Mouse (Mus musculus): ENCODE measurements around the gene H13. TPM values are rescaled to one million over a fixed set of nuclear protein-coding genes. Genes with fewer than 3 reads are reported as not detected.

H13 gene
- 10 to 100 TPM; 84.8 to 88.2 TPM for total RNA-seq (2021)
- long read RNA-seq, experiment 1, full-length matches to known transcripts: 171 of 191 reads
- long read RNA-seq, experiment 1, partial matches to known transcripts: 5 of 191 reads
- long read RNA-seq, experiment 1, other reads (novel, unspliced or antisense): 15 of 191 reads
- long read RNA-seq, experiment 2, full-length matches to known transcripts: 214 of 244 reads
- long read RNA-seq, experiment 2, partial matches to known transcripts: 7 of 244 reads
- long read RNA-seq, experiment 2, other reads (novel, unspliced or antisense): 23 of 244 reads

DNA sequence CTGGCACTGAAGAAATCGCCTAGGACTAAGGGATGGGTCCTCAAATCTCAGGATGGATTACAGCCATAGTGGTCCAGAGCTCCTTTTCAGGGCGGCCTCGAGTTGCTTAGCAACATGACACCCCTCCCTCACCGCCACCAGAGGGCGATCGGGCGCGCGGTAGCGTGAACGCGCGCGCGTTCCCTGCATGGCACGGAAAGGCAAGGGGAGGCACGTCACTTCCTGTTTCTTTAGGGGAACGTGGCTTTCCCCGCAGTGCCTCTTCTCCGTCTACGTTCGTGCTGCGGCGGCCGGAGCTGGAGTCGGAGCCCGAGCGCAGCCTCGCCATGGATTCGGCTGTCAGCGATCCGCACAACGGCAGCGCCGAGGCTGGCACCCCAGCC lies at the start of gene H13:
H13 (plus strand) TSS at position 206 of the 383 bp plus-strand sequence.
- DNase-seq (ENCODE audit: low spot score in 2 of 2): peak; percentile 81 to 89

DNA sequence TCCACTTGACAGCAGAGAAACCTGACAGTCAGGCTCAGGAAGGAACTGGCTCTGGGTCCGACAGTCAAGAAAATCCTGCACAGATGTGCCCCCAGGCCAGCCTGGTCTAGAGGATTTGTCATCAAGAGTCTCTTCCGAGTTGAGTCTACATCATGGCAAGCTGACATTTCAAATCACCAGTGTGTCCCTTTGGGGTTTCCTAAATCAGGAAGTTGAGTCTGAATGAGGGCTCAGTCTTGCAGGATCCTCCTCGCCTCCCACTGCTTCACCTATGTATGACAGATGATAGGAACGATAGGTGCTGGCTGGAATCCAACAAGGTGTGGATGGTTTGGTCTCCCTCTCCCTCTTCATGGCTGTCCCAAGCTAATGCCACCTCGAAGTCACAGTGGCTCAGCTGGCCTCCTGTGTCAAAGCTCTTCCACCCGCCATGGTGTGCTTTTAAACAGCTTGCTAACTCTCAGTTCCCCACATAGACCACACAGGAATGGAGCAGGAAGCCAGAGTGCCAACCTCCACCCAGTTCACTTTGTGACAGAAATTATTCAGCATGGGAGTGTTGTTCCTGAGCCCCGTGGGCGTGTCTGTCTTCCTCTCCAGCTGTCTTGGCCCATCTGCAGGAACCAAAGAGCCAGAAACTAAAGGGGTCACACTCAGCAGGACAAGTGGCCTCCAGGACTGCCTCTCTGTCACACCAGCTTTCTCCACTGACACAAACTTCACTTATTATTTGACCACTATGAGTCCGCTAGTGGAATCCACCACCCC lies 48.7 kb upstream of the H13 start:
- peak in 1 of 2 experiments; percentile 50 for DNase-seq (ENCODE audit: low spot score in 2 of 2)

DNA sequence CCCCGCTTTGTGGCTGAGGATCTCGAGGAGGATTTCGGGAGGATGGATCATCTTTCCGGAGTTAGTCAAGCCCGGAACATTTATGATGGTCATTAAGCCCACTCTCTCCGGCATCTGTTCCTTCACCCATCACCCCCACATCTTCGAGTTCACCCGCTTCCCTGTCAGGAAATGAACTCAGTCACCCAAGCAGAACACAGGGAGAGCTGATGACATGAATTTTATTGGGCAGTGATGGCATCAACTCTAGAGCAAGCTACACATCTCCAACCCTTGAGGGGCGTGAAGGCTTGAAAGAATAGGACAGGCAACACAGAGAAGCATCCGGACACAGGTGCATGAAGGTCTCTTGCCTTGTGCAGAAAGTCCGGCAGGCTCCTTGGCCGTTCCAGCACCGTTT lies 47.1 kb upstream of the H13 start:
- DNase-seq (ENCODE audit: low spot score in 2 of 2): no peak

DNA sequence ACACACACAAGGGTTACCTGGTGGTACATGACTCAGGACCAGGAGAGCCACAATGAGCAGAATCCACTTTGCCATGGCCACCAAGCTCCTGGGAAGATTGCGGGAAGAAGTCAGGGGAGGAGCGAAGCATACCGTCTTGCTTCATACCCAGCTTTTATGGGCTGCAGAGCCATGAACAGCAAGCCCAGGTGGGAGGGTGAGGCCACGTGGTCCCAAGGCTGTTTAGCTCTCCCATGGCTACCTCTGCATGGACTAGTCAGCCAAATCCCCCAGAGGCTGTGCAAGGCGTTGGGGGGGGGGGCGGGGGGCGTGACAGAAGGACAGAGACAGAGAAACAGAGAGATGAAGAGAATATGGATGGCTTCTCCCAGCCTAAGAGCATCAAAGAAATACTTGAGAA lies 46.3 kb upstream of the H13 start, which contains the start of gene Defb25:
Defb25 (minus strand) TSS at position 101 of the 400 bp plus-strand sequence.
- no peak for DNase-seq (ENCODE audit: low spot score in 2 of 2)

DNA sequence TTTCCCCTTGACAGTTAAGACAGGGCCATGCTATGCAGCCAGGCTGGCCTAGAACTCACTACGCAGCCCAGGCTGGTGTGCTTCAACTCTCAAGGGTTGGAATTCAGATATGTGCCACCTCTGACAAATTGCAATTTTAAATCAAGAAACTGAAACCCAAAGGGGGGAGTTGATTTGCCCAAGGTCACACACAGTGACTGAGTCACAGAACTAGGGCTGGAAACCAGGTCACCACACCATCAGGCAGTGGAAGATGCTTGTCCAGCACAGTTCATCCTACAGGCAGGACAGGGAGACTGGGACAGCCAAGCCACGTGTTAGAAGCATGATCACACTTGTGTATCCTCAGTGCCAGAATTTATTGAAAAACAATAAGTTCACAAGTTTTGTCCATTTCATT lies 44.7 kb upstream of the H13 start:
- no peak for DNase-seq (ENCODE audit: low spot score in 2 of 2)

DNA sequence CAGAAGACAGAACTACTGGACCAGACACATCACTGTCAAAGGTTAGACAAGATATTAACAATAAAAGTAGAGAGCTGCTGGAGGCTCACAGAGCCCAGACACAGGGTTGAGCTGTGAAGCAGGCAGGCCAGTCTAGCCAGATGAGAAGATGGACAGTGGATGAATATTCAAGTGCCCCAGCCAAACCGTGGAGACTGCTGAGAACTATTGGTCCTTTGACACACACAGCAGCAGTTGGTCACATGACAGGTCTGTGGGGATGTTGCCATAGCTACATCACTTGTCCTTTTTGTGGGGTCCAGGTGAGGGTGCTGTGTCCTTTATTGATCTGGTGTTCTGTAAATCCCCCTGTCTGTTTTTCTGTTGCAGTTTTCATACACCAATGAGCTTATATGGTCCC lies 44.0 kb upstream of the H13 start:
- no peak for DNase-seq (ENCODE audit: low spot score in 2 of 2)

DNA sequence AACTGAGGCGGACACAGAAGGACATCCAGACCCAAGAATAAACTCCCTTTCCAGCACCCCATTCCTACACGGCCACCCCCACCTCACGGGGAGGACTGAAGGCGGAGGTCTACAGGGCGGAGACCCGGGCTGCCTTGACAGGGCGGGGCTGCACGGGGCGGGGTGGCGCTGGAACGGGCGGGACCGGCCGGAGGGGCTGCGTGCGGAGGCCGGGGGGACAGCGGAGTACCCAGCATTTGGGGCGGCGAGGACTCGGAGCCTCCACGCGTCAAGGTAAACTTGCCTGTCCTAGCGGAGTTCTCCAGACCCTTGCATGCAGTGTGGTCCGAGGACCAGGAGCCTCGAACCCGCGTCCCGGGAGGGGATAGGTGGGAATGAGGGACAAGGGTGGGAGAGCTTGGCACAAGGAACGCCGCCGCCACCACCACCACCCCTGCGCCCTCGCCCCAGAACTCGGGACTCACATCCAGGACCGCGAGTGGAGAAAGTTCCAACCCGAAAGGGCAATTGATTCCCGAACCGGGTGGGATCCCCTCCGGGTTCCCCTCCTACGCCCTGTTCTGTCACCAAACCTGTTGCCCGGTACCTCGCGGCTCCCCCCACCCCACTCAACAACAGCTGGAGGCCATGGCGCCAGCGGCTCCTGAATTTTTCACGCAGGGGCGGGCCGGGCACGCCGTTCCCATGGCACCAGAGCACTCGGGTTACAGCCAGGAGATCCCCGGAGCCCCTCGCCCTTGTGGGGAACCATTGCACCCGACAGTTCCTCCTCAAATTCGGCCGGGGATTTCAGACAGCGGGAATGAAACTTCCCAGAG lies 42.3 kb upstream of the H13 start, which contains the start of gene Rem1:
Rem1 (plus strand) TSS at position 178 of the 818 bp plus-strand sequence.
- DNase-seq (ENCODE audit: low spot score in 2 of 2): peak in 1 of 2 experiments; percentile 53

DNA sequence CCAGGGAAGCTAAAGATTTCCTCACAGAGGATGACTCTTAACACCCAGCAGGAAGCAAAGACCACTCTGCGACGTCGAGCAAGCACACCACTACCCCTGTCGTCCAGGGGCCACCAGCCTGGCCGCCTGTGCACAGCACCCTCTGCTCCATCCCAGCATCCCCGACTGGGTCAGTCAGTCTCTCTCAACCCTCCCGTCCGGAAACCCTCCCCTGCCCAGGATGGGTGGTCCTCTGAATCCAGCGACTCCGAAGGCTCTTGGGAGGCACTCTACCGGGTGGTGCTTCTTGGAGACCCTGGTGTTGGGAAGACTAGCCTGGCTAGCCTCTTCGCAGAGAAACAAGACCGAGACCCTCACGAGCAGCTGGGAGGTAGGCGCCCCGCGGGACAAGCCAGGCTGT lies 41.2 kb upstream of the H13 start:
- DNase-seq (ENCODE audit: low spot score in 2 of 2): no peak

DNA sequence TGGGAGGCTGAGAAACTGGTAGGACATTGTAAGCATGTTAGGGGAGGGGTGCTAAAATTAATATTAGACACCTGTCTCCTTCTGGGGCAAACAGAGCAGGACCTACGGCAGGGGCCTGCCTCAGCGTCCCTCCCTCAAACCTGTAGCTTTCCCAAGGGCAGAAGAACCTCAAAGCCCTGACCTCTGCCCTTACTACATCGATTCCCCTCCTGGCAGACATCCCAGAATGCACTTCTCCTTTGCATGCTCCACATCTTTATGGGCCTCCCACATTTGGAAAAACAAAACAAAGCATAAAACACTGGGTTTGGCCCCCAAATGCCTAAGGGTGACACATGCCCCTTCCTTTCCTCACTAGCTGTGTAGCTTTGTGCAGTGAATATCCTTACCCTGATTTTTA lies 40.0 kb upstream of the H13 start:
- DNase-seq (ENCODE audit: low spot score in 2 of 2): no peak

DNA sequence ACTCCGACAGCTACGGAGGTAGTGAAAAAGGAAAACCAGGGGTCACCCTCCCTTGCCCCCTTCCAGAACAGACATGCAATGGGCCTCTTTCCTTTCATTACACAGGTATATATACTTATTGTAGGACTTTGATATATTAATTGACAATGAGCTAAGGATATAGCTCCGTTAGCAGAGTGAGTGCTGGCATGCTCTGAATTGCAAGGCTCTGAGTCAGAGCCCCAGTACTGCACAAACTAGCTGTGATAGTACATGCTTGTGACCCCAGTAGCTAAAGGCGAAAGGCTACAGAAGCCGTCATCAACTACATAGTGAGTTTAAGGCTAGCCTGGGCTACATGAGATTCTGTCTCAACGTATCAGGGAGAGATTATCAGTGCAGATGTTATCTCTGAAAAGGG lies 39.4 kb upstream of the H13 start:
- no peak for DNase-seq (ENCODE audit: low spot score in 2 of 2)

DNA sequence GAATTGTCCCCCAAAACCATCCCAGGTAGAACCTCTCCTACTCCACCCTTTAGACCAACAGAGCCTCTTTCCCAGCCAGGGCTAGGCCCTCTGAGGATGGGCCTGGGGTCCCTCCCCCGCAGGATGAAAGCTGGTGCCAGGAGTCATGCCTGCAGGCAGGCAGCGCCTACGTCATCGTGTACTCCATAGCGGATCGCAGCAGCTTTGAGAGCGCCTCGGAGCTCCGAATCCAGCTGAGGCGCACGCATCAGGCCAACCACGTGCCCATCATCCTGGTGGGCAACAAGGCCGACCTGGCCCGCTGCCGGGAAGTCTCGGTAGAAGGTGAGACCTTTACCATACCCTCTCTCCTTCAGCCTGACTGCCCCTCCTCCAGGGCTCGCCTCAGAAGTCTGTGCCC lies 35.9 kb upstream of the H13 start:
- no peak for DNase-seq (ENCODE audit: low spot score in 2 of 2)

DNA sequence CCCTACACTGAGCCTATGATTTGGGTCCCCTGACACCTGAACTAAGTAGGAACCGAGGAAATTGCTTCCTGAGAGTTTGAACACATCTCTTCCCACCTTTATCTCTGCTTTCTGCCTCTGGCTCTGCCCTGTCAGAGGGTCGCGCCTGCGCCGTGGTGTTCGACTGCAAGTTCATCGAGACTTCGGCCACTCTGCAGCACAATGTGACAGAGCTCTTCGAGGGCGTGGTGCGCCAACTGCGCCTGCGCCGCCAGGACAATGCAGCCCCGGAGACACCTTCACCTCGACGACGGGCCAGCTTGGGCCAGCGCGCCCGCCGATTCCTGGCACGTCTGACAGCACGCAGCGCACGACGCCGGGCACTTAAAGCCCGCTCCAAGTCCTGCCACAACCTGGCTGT lies 35.0 kb upstream of the H13 start:
- no peak for DNase-seq (ENCODE audit: low spot score in 2 of 2)

DNA sequence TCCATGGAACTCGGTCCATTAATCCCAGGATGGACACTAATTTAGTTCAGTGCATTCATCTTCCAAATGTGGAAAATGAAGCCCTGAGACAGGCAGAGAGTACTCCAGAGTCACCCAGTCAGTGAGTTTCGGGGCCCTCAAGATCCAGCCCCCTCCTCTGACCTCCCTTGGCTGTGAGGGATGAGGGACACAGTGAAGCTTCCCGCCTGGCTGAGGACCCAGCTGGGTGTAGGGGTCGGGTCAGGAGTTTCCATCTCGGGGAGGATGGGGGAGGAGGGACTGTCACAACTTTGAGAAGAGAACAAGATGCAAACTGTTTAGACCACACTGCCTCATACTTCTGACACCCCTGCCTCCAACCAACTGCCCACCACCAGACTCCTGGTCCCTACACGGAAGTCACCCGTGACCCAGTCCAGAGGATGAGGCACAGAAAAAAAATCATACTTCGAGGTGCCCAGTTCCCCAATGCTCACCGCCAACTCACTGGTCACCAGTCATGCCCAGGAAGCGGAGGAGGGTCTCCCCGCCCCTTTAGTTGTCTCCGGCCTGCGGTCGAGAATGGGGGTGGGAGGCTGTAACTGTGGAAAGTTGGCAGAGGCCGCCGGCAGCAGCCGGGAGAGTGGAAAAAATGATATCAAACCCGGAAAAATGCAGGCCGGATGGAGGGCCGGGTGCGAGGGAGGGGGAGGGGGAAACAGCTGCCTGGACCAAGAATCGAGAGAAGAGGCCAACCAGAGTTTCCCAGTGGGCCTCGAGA lies 32.8 kb upstream of the H13 start:
- peak; percentile 75 to 85 for DNase-seq (ENCODE audit: low spot score in 2 of 2)

DNA sequence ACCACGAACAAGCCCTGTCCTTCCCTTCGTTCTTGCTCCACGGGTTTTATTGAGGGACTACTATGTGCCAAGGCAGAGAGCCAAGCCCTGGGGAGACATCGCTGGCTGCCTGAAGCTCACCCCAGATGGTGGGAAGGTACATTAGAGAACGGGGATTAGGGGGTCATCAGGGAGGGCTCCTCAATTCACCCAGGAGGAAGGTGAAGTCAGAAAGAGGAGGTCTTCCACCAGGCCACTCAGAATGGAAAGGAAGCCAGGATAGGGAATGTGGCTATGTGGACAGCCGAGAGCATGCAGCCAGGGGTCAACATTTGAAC lies 32.3 kb upstream of the H13 start:
- no peak for DNase-seq (ENCODE audit: low spot score in 2 of 2)

DNA sequence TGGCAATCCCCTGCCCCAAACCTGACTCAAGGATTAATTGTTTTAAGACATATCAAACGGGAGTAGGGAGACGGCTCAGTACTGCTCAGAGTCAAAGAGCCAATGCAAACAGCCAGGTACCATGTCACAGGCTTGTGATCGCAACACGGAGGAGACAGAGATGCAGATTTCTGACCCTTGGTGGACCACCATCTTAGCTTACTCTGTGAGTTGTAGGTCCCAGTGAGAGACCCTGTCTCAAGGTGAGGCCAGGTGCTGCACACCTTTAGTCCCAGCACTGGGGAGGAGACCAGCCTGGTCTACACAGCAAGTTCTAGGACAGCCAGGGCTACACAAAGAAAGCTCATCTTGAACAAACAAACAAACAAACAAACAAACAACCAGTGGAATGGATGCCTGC lies 31.9 kb upstream of the H13 start:
- DNase-seq (ENCODE audit: low spot score in 2 of 2): no peak

DNA sequence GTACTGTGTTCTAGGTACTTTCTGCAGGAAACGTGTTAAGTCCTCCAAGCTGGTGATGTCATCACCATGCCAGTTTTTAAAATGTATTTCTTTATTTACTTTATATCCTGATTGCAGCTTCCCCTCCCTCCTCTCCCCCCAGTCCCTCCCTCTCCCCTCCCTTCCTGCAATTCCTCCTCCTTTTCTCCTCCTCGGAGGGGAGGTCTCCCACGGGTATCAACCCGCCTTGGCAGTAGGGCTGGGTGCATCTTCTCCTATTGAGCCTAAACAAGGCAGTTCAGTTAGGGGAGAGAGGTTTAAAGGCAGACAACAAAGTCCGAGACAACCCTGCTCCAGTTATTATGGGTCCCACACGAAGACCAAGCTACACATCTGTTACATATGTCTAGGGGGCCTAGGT lies 30.4 kb upstream of the H13 start:
- no peak for DNase-seq (ENCODE audit: low spot score in 2 of 2)

DNA sequence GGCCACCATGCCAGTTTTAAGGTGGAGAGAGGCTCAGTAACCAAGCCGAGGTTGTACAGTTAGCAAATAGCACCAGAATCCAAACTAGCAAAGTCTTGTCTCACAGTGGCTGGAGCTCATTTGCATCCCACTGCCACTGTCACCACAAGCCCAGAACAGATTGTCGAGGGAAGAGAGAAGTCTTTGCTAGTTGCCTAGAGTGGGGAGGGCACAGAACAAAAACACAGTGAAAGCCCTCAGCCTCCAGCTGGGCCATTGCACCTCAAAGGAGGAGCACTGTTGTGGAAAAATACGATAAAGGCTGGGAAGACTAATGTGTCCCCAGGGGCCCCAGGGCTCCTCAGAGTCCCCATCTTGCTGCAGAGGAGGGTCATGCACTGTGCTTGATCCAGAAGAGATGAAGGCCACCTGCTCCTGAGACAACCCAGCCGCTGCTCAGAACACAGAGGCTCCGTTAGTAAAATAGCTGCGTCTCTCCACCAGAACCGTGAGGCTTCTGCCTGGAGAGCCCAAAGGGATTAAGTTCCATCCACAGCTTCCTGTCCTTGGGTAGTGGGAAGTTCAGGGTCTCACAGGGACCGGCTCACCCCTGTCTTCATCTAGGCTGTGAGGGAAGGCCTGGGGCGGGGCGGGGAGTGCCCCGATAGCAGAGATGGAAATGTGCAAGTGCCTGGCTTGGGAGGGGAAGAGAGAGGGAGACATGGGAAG lies 29.7 kb upstream of the H13 start:
- no peak for DNase-seq (ENCODE audit: low spot score in 2 of 2)

DNA sequence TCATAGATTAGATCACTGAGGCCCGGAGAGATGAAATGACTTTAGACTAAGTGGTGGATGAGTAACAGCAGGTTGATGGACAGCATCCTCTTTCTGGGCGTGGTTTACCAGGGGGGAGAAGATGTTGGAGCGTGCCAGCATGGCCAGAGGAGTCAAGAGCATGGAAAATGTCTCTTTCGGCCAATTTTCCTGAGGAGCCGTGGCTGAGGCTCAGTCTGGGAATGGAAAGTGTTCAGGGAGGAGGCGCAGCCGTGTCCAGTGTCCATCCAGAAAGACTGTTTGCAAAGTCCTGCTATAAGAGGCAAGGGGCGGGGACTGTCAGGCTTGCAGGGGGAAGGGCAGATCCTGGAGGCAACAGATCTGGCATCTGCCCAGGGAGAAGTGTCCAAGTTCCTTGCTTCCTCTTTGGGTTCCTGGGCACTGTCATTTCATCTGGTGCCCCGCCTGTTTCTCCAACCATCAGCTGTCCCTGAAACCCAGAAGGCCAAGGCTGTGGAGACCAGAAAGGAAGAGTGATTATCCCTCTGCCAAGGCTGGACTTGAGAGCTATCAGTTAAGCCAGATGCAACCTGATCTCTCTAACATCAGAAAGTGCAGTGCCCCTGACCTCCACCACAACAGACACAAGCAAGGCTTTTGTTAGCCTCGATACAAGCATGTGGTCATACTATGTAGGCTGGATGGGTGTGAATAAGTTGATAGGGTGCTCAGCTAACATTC lies 16.2 kb upstream of the H13 start:
- DNase-seq (ENCODE audit: low spot score in 2 of 2): peak; percentile 48 to 72

DNA sequence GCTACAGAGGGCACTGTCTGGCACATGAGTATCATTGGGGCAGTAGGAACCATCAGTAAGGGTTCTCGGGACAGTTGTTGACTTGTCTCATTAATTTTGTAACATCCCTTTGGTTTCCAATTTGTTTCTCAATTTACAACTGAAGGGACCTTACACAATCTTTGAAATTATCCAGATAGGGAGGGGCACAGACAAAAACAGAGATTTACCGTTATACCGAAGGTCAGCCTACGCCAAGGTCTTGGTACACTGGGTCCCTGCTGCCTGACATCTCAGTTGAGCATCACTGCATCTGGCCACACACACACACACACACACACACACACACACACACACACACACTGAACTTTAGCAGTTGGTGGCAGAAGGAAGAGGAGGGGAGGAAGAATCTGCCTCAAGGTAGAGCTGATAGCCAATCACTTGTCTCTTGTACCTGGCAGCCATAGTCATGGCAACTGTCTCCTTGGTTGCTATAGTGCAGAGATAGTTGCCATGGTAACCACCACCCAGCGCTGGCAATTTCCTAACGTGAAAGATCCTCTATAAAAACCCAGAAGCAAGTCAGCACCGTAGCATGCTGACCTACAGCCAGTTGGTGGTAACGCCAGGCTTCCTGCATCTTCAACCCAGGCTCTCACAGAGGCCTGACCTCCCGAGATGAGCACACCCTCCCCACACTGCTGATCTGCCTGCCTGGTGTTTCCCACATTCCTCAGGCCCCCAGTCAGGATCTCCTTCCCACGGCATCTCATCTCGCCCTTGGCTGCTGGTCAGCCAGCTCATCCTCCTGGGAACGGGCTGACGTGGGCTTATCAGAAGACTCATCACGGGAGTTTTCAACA lies 15.2 kb upstream of the H13 start:
- DNase-seq (ENCODE audit: low spot score in 2 of 2): no peak
